Mouse (Mus musculus): Measurements from ENCODE around the gene Crtc3.

GRCm38 (mm10) chr7:80602574-80602973, 86.1 kb downstream of the Crtc3 start:
- TF ChIP-seq CTCF (IDR thresholded peaks at IDR 0.05; ENCODE audit: low read depth, low read length) (no peak), POLR2A (IDR thresholded peaks at IDR 0.05; ENCODE audit: extremely low read depth, insufficient read depth, low read length) (no peak)

All from liver, adult 2 months (tissue).